Mouse (Mus musculus) cerebellum, postnatal 25 days (tissue): ENCODE results near the gene Dnmt3a.

Source experiments
- DNase-seq, 2 experiments: peaks; one replicate each; pipeline ENCODE4 v3.0.0; 2021; ENCODE audit warnings: mixed read lengths in 2 of 2

The Dnmt3a gene

GRCm38 (mm10) chr12:3884892-3885493 is 79.2 kb downstream of the Dnmt3a start:
- no peak for DNase-seq

GRCm38 (mm10) chr12:3886601-3887000 is 80.8 kb downstream of the Dnmt3a start:
- no peak for DNase-seq

GRCm38 (mm10) chr12:3887515-3888325 is 81.9 kb downstream of the Dnmt3a start:
- peak; percentile 75 to 77 for DNase-seq

GRCm38 (mm10) chr12:3889875-3890635 is 84.2 kb downstream of the Dnmt3a start:
- DNase-seq, result peak; percentile 91 to 95

- no peak for DNase-seq
Measured at GRCm38 (mm10) chr12:3890753-3891751, 85.2 kb downstream of the Dnmt3a start.

- no peak for DNase-seq
Measured at GRCm38 (mm10) chr12:3891779-3892239, 86.0 kb downstream of the Dnmt3a start.

- no peak for DNase-seq
Measured at GRCm38 (mm10) chr12:3892240-3893059, 86.6 kb downstream of the Dnmt3a start.

GRCm38 (mm10) chr12:3893335-3893734 is 87.5 kb downstream of the Dnmt3a start:
- DNase-seq, result no peak

- no peak for DNase-seq
Measured at GRCm38 (mm10) chr12:3894525-3894924, 88.7 kb downstream of the Dnmt3a start.

- no peak for DNase-seq
Measured at GRCm38 (mm10) chr12:3897057-3897545, 91.3 kb downstream of the Dnmt3a start.

- DNase-seq, result no peak
Measured at GRCm38 (mm10) chr12:3898811-3899210, 93.0 kb downstream of the Dnmt3a start.

- DNase-seq, result no peak
Measured at GRCm38 (mm10) chr12:3905436-3905835, 99.6 kb downstream of the Dnmt3a start.

GRCm38 (mm10) chr12:3906308-3906707 is 100.5 kb downstream of the Dnmt3a start:
- peak in 1 of 2 experiments; percentile 10 for DNase-seq

GRCm38 (mm10) chr12:3907008-3907407 is 101.2 kb downstream of the Dnmt3a start:
- peak in 1 of 2 experiments; percentile 38 for DNase-seq

- peak in 1 of 2 experiments; percentile 66 for DNase-seq
Measured at GRCm38 (mm10) chr12:3907418-3907817, 101.6 kb downstream of the Dnmt3a start.

- peak in 1 of 2 experiments; percentile 17 for DNase-seq
Measured at GRCm38 (mm10) chr12:3910466-3911093, 104.8 kb downstream of the Dnmt3a start.

- DNase-seq, result no peak
Measured at GRCm38 (mm10) chr12:3911831-3912348, 106.1 kb downstream of the Dnmt3a start.

GRCm38 (mm10) chr12:3915852-3916251 is 110.0 kb downstream of the Dnmt3a start:
- no peak for DNase-seq

- DNase-seq, result no peak
Measured at GRCm38 (mm10) chr12:3917668-3918341, 112.0 kb downstream of the Dnmt3a start.

GRCm38 (mm10) chr12:3918577-3918976 is 112.8 kb downstream of the Dnmt3a start:
- no peak for DNase-seq
